Mouse (Mus musculus) frontal cortex, postnatal 25 days (tissue): ENCODE results near the gene Anapc7.

Source experiments
- DNase-seq, 2 experiments: peaks; one replicate each; pipeline ENCODE4 v3.0.0; 2022; ENCODE audit warnings: low spot score in 2 of 2

Anapc7 gene

DNA sequence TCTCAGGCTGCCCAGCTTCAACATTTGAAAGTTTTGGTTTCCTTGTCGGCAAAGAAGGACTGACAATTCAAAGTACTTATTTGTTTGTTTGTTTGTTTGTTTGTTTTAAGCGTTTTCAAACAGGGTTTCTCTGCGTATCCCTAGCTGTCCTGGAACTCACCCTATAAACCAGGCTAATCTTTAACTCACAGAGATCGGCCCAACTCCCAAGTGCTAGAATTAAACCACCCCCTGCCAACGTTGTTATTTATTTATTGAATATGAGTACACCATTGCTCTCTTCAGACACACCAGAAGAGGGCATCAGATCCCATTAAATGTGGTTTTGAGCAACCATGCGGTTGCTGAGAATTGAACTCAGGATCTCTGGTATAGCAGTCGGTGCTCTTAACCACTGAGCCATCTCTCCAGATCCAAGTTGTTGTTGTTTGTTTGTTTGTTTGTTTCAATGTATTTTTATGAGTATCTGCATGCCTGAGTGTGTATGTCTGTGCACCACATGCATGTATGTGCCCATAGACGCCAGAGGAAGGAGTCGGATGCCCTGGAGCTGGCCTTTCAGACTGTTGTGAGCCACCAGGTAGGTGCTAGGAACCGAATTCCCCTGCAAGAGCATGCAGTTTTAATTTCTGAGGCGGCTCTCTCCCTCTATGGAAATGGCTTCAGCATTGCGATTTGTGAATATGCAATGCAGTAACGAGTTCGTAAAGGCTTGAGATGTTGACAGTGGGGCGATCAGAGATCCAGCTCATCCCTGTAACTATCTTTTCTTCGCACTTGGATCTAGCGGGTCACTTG, at the start of gene Anapc7:
Gene Anapc7 (plus strand): TSS at position 423 of the 798 bp plus-strand sequence.
- no peak for DNase-seq

DNA sequence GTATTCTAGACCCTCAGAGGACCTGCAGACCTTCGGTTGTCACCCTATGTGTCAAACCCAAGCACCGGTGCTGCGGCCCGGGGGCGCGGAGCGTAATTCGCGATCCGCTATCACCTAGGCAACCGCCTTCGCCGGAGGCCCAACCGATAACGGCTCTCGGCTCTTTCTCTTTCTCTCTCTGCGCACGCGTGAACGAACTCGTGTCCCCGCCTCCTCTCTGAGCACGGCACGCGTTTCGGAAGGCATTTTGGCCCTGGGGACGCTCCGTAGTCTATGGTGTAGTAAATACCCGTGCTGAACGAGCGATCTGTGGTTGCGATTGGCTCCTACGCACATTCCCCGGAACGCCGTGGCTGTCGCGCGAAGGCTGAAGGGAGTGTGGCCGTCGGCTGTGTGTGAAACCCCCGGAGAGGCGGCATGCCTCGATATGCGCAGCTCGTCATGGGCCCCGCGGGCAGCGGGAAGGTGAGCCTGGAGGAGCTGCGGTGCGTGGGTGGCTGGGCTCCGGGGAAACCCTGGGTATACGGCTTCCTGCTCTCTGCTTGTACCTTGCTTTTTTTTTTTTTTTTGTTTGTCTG, 49.2 kb upstream of the Anapc7 start, which contains the start of gene Fam216a:
Gene Fam216a (minus strand): TSS at position 173 of the 578 bp plus-strand sequence.
- DNase-seq, result peak; percentile 99

DNA sequence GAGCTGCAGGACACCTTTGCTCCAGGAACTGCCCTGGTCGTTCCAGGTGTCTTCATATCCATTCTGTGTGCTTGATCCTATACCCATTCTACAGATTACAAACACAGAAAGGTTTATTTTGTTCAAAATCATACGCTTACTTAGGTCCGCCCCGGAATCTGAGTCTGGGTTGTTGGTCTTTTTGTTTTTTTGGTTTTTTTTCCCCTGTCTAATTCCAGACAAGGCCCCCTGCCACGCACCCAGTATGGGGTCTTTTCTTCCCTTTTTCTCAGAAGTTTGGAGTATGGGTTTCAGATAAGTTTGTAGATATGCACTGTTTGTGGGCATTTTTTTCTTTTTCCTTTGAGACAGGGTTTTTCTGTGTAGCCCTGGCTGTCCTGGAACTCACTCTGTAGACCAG, 48.6 kb upstream of the Anapc7 start:
- no peak for DNase-seq

- DNase-seq, result no peak
Measured at GRCm38 (mm10) chr5:122377101-122377833, 44.2 kb upstream of the Anapc7 start.

- no peak for DNase-seq
Measured at GRCm38 (mm10) chr5:122378171-122378570, 43.3 kb upstream of the Anapc7 start.

DNA sequence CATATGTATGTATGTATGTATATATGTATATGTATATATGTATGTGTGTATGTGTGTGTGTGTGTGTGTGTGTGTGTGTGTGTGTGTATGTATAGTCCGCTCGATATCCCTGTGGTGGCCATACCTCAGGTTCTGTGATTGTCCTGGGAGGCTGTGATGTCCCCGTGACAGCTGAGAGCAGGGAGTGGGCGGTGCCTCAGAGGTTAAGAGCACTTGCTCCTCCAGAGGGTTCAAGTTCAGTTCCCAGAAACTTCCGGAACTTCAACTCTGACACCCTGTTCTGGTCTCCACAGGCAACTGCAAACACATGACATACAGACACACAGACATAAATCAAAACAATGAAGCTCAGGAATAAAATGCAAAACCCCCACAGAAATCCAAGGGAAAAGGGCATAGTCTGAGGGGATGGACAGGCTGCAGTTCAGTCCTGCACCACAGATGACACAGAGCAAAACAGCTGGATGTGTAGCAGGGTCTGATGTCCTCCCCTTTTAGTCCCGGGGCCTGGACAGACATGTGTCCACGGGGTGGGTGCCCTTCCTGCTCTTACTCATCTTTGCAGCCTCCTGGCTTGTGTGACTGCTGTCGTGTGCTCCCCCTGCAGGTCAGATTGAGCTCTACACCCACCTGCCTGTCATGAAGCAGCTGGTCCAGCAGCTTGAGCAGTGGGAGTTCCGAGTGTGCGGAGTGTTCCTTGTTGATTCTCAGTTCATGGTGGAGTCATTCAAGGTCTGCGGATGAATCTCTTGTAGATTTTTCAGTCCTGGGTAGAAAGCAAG, 41.9 kb upstream of the Anapc7 start:
- DNase-seq, result peak; percentile 67 to 68

DNA sequence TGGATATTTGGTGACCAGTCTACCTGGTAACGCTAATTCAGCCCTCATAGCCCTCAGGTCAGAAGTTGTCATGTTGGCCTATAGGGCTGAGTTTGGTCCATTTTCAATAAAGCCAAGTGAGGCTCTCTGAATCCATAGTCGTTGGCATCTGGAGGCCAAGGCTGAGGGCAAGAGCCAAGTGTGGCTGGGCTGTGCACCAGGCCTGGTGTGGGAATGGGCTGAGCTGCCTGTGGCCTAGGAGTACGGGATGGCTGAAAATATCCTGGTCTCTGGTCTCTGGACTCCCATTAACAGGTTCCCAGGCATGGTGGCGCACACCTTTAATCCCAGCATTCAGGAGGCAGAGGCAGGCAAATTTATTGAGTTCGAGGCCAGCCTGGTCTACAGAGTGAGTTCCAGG, 31.5 kb upstream of the Anapc7 start:
- no peak for DNase-seq

- DNase-seq, result no peak
Measured at GRCm38 (mm10) chr5:122390671-122391070, 30.8 kb upstream of the Anapc7 start.

DNA sequence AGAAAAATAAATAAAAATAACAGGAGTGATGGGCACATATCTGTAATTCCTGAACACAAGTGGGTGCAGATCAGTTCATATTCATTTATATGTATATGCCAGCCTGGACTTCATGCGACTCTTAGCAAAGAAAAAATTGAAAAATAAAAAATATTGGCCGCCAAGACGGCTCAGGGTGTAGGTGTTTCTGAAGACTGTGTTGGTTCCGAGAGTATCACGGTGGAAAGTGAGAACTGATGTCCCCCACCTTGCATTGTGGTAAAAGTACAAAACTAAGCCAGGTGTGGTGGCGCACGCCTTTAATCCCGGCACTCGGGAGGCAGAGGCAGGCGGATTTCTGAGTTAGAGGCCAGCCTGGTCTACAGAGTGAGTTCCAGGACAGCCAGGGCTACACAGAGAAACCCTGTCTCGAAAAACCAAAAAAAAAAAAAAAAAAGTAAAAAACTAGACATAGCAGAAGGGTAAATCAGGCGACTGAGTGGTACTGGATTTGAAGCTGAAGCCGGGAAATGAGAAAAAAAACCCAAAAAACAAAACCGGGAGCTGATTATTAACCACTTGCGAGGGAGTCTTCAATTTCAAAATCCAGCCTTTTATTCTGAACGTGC, 30.2 kb upstream of the Anapc7 start:
- no peak for DNase-seq

GRCm38 (mm10) chr5:122391786-122392180, 29.7 kb upstream of the Anapc7 start, which contains the start of gene Arpc3:
Gene Arpc3 (plus strand): TSS chr5:122391878.
- DNase-seq, result peak; percentile 83 to 89

GRCm38 (mm10) chr5:122392227-122393004, 29.1 kb upstream of the Anapc7 start:
- DNase-seq, result no peak

DNA sequence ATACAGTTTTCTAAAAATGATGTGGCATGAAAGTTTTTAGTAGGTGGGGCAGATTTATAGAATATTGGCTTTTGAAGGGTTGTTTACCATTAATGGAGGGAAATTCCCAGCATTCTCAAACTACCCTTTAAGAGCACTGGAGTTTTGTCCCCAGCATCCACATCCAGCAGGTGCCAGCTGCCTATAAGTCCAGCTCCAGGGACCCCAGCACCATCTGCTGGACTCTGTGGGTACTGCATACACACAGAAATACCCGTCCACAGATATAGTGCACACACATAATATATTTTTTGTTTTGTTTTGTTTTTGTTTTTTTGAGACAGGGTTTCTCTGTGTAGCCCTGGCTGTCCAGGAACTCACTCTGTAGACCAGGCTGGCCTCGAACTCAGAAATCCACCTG, 27.6 kb upstream of the Anapc7 start:
- DNase-seq, result peak; percentile 59 to 64

GRCm38 (mm10) chr5:122396791-122397190, 24.7 kb upstream of the Anapc7 start:
- no peak for DNase-seq

- DNase-seq, result no peak
Measured at GRCm38 (mm10) chr5:122397495-122397894, 24.0 kb upstream of the Anapc7 start.

- DNase-seq, result no peak
Measured at GRCm38 (mm10) chr5:122399871-122400270, 21.6 kb upstream of the Anapc7 start.

GRCm38 (mm10) chr5:122400628-122401302, 20.7 kb upstream of the Anapc7 start:
- no peak for DNase-seq

DNA sequence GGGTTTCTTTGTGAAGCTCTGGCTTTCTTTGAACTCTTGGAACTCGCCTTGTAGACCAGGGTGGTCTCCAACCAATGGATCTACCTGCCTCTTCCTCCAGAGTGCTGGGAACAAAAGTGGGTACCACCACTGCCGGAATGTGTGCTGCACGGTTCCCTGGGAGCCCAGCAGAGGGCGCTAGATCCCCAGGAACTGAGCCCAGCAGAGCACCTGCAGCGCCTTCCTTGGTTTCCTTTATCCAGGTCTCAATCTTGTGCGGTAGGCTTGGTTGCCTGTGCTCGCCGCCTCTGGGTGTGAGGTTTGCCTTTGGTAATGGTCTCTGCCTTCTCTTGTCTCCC, 20.2 kb upstream of the Anapc7 start:
- peak; percentile 55 to 62 for DNase-seq

DNA sequence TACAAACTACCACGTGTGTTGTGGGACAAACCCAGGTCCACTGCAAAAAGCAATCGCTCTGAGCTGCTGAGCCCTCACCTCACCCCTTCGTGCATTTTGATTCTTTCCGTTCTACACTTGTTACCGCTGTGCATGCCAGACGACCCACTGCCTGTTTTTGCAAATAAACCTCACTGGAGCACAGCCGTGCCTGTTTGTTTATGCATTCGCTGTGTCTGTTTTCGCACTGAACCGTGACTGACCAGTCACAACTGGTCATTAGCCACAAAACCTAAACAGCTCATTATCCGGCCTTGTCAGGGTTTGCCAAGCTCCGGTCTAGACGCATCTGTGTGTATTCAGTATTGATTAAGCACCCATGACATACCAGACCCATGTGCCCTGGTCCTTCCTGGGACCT, 19.3 kb upstream of the Anapc7 start:
- no peak for DNase-seq

GRCm38 (mm10) chr5:122402772-122403171, 18.7 kb upstream of the Anapc7 start:
- no peak for DNase-seq

DNA sequence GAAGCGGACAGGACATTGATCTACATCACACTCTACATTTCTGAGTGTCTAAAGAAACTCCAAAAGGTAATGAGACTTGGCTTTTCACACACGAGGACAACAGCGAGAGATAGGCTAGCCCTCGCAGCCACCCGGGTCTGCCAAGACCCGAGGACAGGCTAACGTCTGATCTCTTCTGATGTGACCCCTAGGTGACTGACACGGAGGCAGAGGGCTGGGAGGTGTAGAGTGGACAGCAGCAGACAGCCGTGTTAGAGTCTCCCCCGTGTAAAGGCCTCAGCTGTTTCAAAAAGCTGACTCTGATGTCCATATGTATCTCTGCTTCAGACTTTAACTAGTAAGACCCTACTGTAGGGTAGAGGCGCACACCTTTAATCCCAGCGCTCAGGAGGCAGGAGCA, 18.1 kb upstream of the Anapc7 start:
- no peak for DNase-seq
